20 mouse cellular contexts compared by ENCODE assay signal in the genomic region with DNA sequence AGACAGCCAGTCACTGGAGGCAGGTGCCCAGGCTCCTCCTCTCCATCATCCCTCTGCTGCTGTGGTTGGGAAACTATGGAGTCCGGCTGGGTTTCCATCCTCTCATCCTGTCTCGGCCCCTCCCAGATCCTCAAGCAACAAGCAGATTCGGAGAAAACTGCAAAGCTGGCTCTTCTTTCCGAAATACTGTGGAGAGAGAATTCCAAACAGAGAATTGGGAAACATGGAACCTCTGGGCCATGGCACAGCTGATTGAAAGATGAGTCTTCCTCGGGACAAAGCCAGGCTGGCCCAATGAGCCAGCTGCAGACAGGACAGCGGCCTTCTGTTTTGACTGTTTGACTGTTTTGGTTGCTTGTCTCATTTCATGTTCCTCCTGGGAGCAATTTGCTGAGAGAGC. TPM values are rescaled to one million over a fixed set of nuclear protein-coding genes. Genes with fewer than 3 reads are reported as not detected.
DNase-seq lines count a peak whose midpoint lies in the region; ATAC-seq and TF ChIP-seq lines count a peak whose summit lies in the region.
"Had no signal": no experiment of that assay in that cellular context is flagged by ENCODE, and none has a peak within 500 bp of the region (broad histone marks: within the 10 kb centered on the region; RNA-seq: fewer than 3 reads in every experiment).

No protein-coding gene starts in this region.

- H3K36me3 ChIP-seq in kidney, adult 2 months (ENCODE audit: control insufficient read depth, insufficient read depth, low read length), result no peaks in the 10 kb centered on the region
- H3K36me3 ChIP-seq in kidney, embryonic 16.5 days (ENCODE audit: insufficient read depth, low read length), result no peaks in the 10 kb centered on the region
- no peaks in the 10 kb centered on the region for H3K36me3 ChIP-seq in embryonic facial prominence, embryonic 10.5 days (replicated peaks)
- H3K36me3 ChIP-seq: embryonic facial prominence, embryonic 13.5 days; liver, embryonic 12.5 days; stomach, embryonic 15.5 days had no signal

- no peak for TF ChIP-seq CTCF in kidney, adult 2 months (conservative IDR thresholded peaks at IDR 0.05; ENCODE audit: insufficient read depth, insufficient read length, low read depth, low read length)

- 62% methylated on average over 6 of the region's 6 CpGs for WGBS in kidney, adult 2 months
- 49% methylated on average over 6 of the region's 6 CpGs for WGBS in kidney, embryonic 16.5 days
- 61% methylated on average over 6 of the region's 6 CpGs for WGBS in embryonic facial prominence, embryonic 10.5 days

- no peaks in the 10 kb centered on the region for H3K9me3 ChIP-seq in kidney, embryonic 16.5 days (ENCODE audit: low read length)
- H3K9me3 ChIP-seq in embryonic facial prominence, embryonic 10.5 days, result no peaks in the 10 kb centered on the region
- H3K9me3 ChIP-seq: embryonic facial prominence, embryonic 13.5 days; liver, embryonic 12.5 days; stomach, embryonic 15.5 days had no signal

- H3K4me2 ChIP-seq in kidney, embryonic 16.5 days (replicated peaks; ENCODE audit: low read depth, low read length), result no peak overlapping the region
- H3K4me2 ChIP-seq: embryonic facial prominence, embryonic 13.5 days; hindbrain, embryonic 14.5 days; liver, embryonic 12.5 days; lung, embryonic 14.5 days; stomach, embryonic 15.5 days had no signal

- ATAC-seq in kidney, embryonic 16.5 days (ENCODE audit: low FRiP score, low TSS enrichment), result no peak
- no peak for ATAC-seq in monocyte, adult 5-6 weeks (replicated peaks; ENCODE audit: insufficient number of reproducible peaks, low FRiP score, low TSS enrichment, poor library complexity, severe bottlenecking)
- ATAC-seq: liver, embryonic 12.5 days; midbrain, embryonic 16.5 days had no signal

- no peaks in the 10 kb centered on the region for H3K27me3 ChIP-seq in kidney, adult 2 months (replicated peaks; ENCODE audit: control insufficient read depth, insufficient read depth, low read length)
- H3K27me3 ChIP-seq in kidney, embryonic 16.5 days (ENCODE audit: insufficient read depth, low read length), result no peaks in the 10 kb centered on the region
- no peaks in the 10 kb centered on the region for H3K27me3 ChIP-seq in embryonic facial prominence, embryonic 10.5 days (replicated peaks; ENCODE audit: low read depth, poor library complexity, severe bottlenecking)
- H3K27me3 ChIP-seq: embryonic facial prominence, embryonic 13.5 days; liver, embryonic 12.5 days; stomach, embryonic 15.5 days had no signal

- DNase-seq in gastrocnemius, adult 18-20 months (ENCODE audit: low spot score), result peak; percentile 64
- no peak for DNase-seq in gastrocnemius, postnatal 10 days
- DNase-seq in kidney, adult 2 months, result peak; percentile 3
- no peak for DNase-seq in embryonic facial prominence, embryonic 10.5 days (ENCODE audit: low spot score)
- DNase-seq in gastrocnemius, postnatal 14 days, result peak; percentile 63
- no peak for DNase-seq in right cerebral cortex, postnatal 10 days (ENCODE audit: low spot score in 2 of 2)
- DNase-seq: cerebellum, postnatal 14 days; kidney, adult 18-20 months; lung, embryonic 14.5 days; right cerebral cortex, adult 18-20 months; spleen, adult 18-20 months had no signal

- H3K9ac ChIP-seq in kidney, embryonic 16.5 days (replicated peaks; ENCODE audit: low read length), result no peak overlapping the region
- H3K9ac ChIP-seq: embryonic facial prominence, embryonic 13.5 days; hindbrain, embryonic 14.5 days; liver, embryonic 12.5 days; lung, embryonic 14.5 days; stomach, embryonic 15.5 days had no signal

- no peaks in the 10 kb centered on the region for H3K4me1 ChIP-seq in kidney, adult 2 months (ENCODE audit: control insufficient read depth, insufficient read depth, low read length)
- no peaks in the 10 kb centered on the region for H3K4me1 ChIP-seq in kidney, embryonic 16.5 days (ENCODE audit: insufficient read depth, low read length)
- peaks cover 19% of the 10 kb centered on the region for H3K4me1 ChIP-seq in embryonic facial prominence, embryonic 10.5 days
- H3K4me1 ChIP-seq: liver, embryonic 12.5 days; stomach, embryonic 15.5 days had no signal

- H3K4me3 ChIP-seq in kidney, adult 2 months (ENCODE audit: insufficient read depth, low read depth, low read length), result no peak overlapping the region
- H3K4me3 ChIP-seq in kidney, embryonic 16.5 days (ENCODE audit: low read length), result no peak overlapping the region
- no peak overlapping the region for H3K4me3 ChIP-seq in embryonic facial prominence, embryonic 10.5 days
- H3K4me3 ChIP-seq: embryonic facial prominence, embryonic 13.5 days; liver, embryonic 12.5 days; stomach, embryonic 15.5 days had no signal

- H3K27ac ChIP-seq in kidney, adult 2 months (ENCODE audit: insufficient read depth, low read depth, low read length), result no peak overlapping the region
- no peak overlapping the region for H3K27ac ChIP-seq in kidney, embryonic 16.5 days (ENCODE audit: low read length)
- H3K27ac ChIP-seq in embryonic facial prominence, embryonic 10.5 days (replicated peaks), result peak overlapping the region; percentile 4; the same call in 1 of the 2 replicates
- H3K27ac ChIP-seq: embryonic facial prominence, embryonic 13.5 days; hindbrain, embryonic 14.5 days; liver, embryonic 12.5 days; stomach, embryonic 15.5 days had no signal

- TF ChIP-seq POLR2A in kidney, adult 2 months (IDR thresholded peaks at IDR 0.05; ENCODE audit: low read depth, low read length), result no peak

- intact Hi-C loops in gastrocnemius, postnatal 14 days (cut with DNase I; ENCODE audit: low total_unique reads), result no loop called here

RNA-seq across cellular contexts. Expression of gene Itga11, which starts 23.3 kb away (rescaled TPM):
- 1 to 10 TPM; 3.1 to 3.7 TPM for total RNA-seq in gastrocnemius, adult 18-20 months (2021)
- total RNA-seq in gastrocnemius, postnatal 10 days (2021), result 1 to 10 TPM; 5.4 to 9.0 TPM
- 0.35 and 0.41 TPM in 2 replicates for polyA plus RNA-seq in kidney, adult 2 months (2012; rRNA removed)
- polyA plus RNA-seq in kidney, embryonic 16.5 days (2015; fragmentation: Nextera tagmentation; extraction: Ambion mirVana), result 0.82 and 1.3 TPM in 2 replicates
- polyA plus RNA-seq in embryonic facial prominence, embryonic 10.5 days (2016; fragmentation: Nextera tagmentation; extraction: Ambion mirVana), result 2.0 and 2.2 TPM in 2 replicates
- 1 to 10 TPM; 5.0 to 7.6 TPM for total RNA-seq in gastrocnemius, postnatal 14 days (2021)
- not detected in 3 replicates for total RNA-seq in monocyte, adult 5-6 weeks (2017)
- total RNA-seq: megakaryocyte, adult 5-6 weeks; MEL had no signal

Comparison
In these comparisons a context has a peak if more than half of its experiments do, and no peak if none do; other contexts are left out.
1. DNase-seq: peak in gastrocnemius, adult 18-20 months (single experiment), kidney, adult 2 months (single experiment) and gastrocnemius, postnatal 14 days (single experiment); none in gastrocnemius, postnatal 10 days (single experiment), embryonic facial prominence, embryonic 10.5 days (single experiment) and right cerebral cortex, postnatal 10 days (0 of 2).